Mouse (Mus musculus) bone marrow, adult 2 months (tissue): Measurements from ENCODE around the gene Cdh23.

Source experiments
- CTCF ChIP-seq: fragments of 200-500 bp; IDR thresholded peaks from 2 replicates; pipeline ENCODE4 v1.5.1; 2011; ENCODE audit warnings: low read length, control low read depth; ENCODE audit not compliant: control insufficient read depth, insufficient read depth
- POLR2A ChIP-seq: fragments of 200-500 bp; IDR thresholded peaks from 2 replicates; pipeline ENCODE4 v1.6.1; 2011; ENCODE audit warnings: low read depth, mild to moderate bottlenecking, control low read depth, low read length, borderline replicate concordance; ENCODE audit not compliant: control insufficient read depth

- TF ChIP-seq POLR2A (no peak), CTCF (no peak)
Measured at GRCm38 (mm10) chr10:60413756-60414155, 282.5 kb downstream of the Cdh23 start.
